Mouse (Mus musculus) embryonic stem cell, embryonic (primary cell): ENCODE results near the gene Fam241a.

Source experiments
- CTCF ChIA-PET, 4 experiments: fragments of 300-600 bp in 2 of 4; fragments of 350-600 bp in 2 of 4; sonication (Branson Sonifier 250); formaldehyde crosslinking; loops; one replicate each; lab custom pipeline; 2022; ENCODE audit warnings: inconsistent platforms in 2 of 4; lab: Charles Lee
- POLR2A ChIA-PET, 4 experiments: fragments of 300-600 bp in 2 of 4; fragments of 350-600 bp in 2 of 4; sonication (Branson Sonifier 250); formaldehyde crosslinking; loops; one replicate each; lab custom pipeline; 2022; ENCODE audit warnings: antibody characterized with exemption in 4 of 4, inconsistent platforms in 1 of 4; lab: Charles Lee

The Fam241a gene

GRCm38 (mm10) chr3:127895792-127896541 lies at the start of gene Fam241a:
Fam241a (minus strand) TSS chr3:127896324.
- ChIA-PET POLR2A (interaction anchor here (0.6 to 1.8 kb wide), 32 partner anchors 9 to 1323 kb away, joined by 3 to 9 read pairs (median 3); partner anchors contain the start of gene Ap1ar (in 1 of the 4)), CTCF (interaction anchor here in 1 of 4 experiments (0.6 to 1.0 kb wide), 4 partner anchors 26 to 1024 kb away, joined by 4 to 10 read pairs (median 8); no protein-coding TSS in a partner anchor)

GRCm38 (mm10) chr3:127932453-127932852 lies 36.3 kb upstream of the Fam241a start:
- CTCF ChIA-PET: interaction anchor here in 1 of 4 experiments (0.6 kb wide), 1 partner anchor 310 kb away, joined by 3 read pairs; no protein-coding TSS in a partner anchor
- POLR2A ChIA-PET: interaction anchor here in 1 of 4 experiments (1.3 kb wide), 1 partner anchor 9 kb away, joined by 3 read pairs; no protein-coding TSS in a partner anchor

- ChIA-PET CTCF (interaction anchor here in 2 of 4 experiments (0.6 to 0.8 kb wide), 2 partner anchors 26 to 553 kb away, joined by 3 to 9 read pairs; no protein-coding TSS in a partner anchor), POLR2A (interaction anchor here in 3 of 4 experiments (0.6 to 2.2 kb wide), 10 partner anchors 9 to 1452 kb away, joined by 3 to 10 read pairs (median 4); partner anchors contain the start of genes Ap1ar (in 2 of the 3) and Fam241a (in 1 of the 3))
Observed at GRCm38 (mm10) chr3:127930326-127931012, 34.3 kb upstream of the Fam241a start.

GRCm38 (mm10) chr3:127929921-127930320 lies 33.8 kb upstream of the Fam241a start:
- CTCF ChIA-PET: interaction anchor here in 2 of 4 experiments (0.6 to 0.8 kb wide), 2 partner anchors 26 to 552 kb away, joined by 3 to 9 read pairs; no protein-coding TSS in a partner anchor
- POLR2A ChIA-PET: interaction anchor here in 3 of 4 experiments (0.5 to 2.2 kb wide), 19 partner anchors 8 to 1452 kb away, joined by 3 to 10 read pairs (median 4); partner anchors contain the start of genes Ap1ar (in 2 of the 3), Fam241a (in 1 of the 3) and Larp7 (in 1 of the 3)

GRCm38 (mm10) chr3:127926635-127927183 lies 30.6 kb upstream of the Fam241a start:
- ChIA-PET POLR2A (interaction anchor here in 1 of 4 experiments (0.6 kb wide), 1 partner anchor 8 kb away, joined by 3 read pairs; no protein-coding TSS in a partner anchor), CTCF (no interaction called here)

- ChIA-PET POLR2A (no interaction called here), CTCF (no interaction called here)
Observed at GRCm38 (mm10) chr3:127924464-127924863, 28.3 kb upstream of the Fam241a start.

GRCm38 (mm10) chr3:127923183-127923582 lies 27.1 kb upstream of the Fam241a start:
- ChIA-PET CTCF (interaction anchor here in 2 of 4 experiments (0.5 to 0.8 kb wide), 3 partner anchors 12 to 1080 kb away, joined by 3 read pairs; no protein-coding TSS in a partner anchor), POLR2A (interaction anchor here in 2 of 4 experiments (0.6 to 1.6 kb wide), 3 partner anchors 9 to 27 kb away, joined by 3 to 7 read pairs (median 4); partner anchors contain the start of gene Fam241a (in 1 of the 2))

GRCm38 (mm10) chr3:127922125-127922524 lies 26.0 kb upstream of the Fam241a start:
- POLR2A ChIA-PET: interaction anchor here in 3 of 4 experiments (0.6 to 2.0 kb wide), 9 partner anchors 8 to 375 kb away, joined by 3 to 11 read pairs (median 4); partner anchors contain the start of gene Fam241a (in 1 of the 3)
- CTCF ChIA-PET: interaction anchor here in 3 of 4 experiments (0.6 to 1.2 kb wide), 4 partner anchors 26 to 1333 kb away, joined by 3 to 10 read pairs (median 3); partner anchors contain the start of gene Fam241a (in 1 of the 3)

GRCm38 (mm10) chr3:127917999-127918661 lies 22.0 kb upstream of the Fam241a start:
- ChIA-PET CTCF (no interaction called here), POLR2A (interaction anchor here in 2 of 4 experiments (0.6 to 2.3 kb wide), 7 partner anchors 8 to 64 kb away, joined by 3 to 7 read pairs (median 3); partner anchors contain the start of gene Fam241a (in 1 of the 2))

- ChIA-PET CTCF (no interaction called here), POLR2A (interaction anchor here in 1 of 4 experiments (0.9 to 2.3 kb wide), 4 partner anchors 12 to 64 kb away, joined by 3 to 7 read pairs (median 4); partner anchors contain the start of gene Fam241a)
Observed at GRCm38 (mm10) chr3:127917549-127917948, 21.4 kb upstream of the Fam241a start.

- CTCF ChIA-PET: interaction anchor here in 1 of 4 experiments (0.6 kb wide), 1 partner anchor 12 kb away, joined by 3 read pairs; no protein-coding TSS in a partner anchor
- POLR2A ChIA-PET: interaction anchor here in 1 of 4 experiments (0.7 kb wide), 1 partner anchor 13 kb away, joined by 4 read pairs; no protein-coding TSS in a partner anchor
Observed at GRCm38 (mm10) chr3:127915656-127916334, 19.7 kb upstream of the Fam241a start.

- ChIA-PET POLR2A (interaction anchor here in 1 of 4 experiments (0.5 to 1.1 kb wide), 4 partner anchors 8 to 29 kb away, joined by 3 to 5 read pairs (median 4); partner anchors contain the start of gene Fam241a), CTCF (no interaction called here)
Observed at GRCm38 (mm10) chr3:127913885-127914709, 18.0 kb upstream of the Fam241a start.

- CTCF ChIA-PET: interaction anchor here in 1 of 4 experiments (0.6 kb wide), 1 partner anchor 276 kb away, joined by 3 read pairs; no protein-coding TSS in a partner anchor
- POLR2A ChIA-PET: interaction anchor here in 1 of 4 experiments (1.1 kb wide), 1 partner anchor 11 kb away, joined by 3 read pairs; no protein-coding TSS in a partner anchor
Observed at GRCm38 (mm10) chr3:127909941-127910340, 13.8 kb upstream of the Fam241a start.

- ChIA-PET CTCF (interaction anchor here in 1 of 4 experiments (0.6 kb wide), 1 partner anchor 57 kb away, joined by 3 read pairs; no protein-coding TSS in a partner anchor), POLR2A (interaction anchor here in 3 of 4 experiments (0.6 to 1.8 kb wide), 20 partner anchors 9 to 157 kb away, joined by 3 to 9 read pairs (median 3); partner anchors contain the start of gene Ap1ar (in 1 of the 3))
Observed at GRCm38 (mm10) chr3:127894981-127895779, 944 bp downstream of the Fam241a start.
